Mouse (Mus musculus): Measurements from ENCODE around the gene Coro2b. TPM values are rescaled to one million over a fixed set of nuclear protein-coding genes. Genes with fewer than 3 reads are reported as not detected.
A peak's percentile ranks its signal among the peaks of the same experiment; 100 is the strongest.

The Coro2b gene
- polyA plus RNA-seq, 1 experiment from 2014 or later: 44.9 TPM

GRCm38 (mm10) chr9:62556748-62557147 lies 19.9 kb upstream of the Coro2b start:
- Histone ChIP-seq H3K36me3 (ENCODE audit: control insufficient read depth, insufficient read depth) (no peaks in the 10 kb centered on the region), H3K4me3 (replicated peaks; ENCODE audit: low read length) (no peak overlapping the region), H3K4me2 (ENCODE audit: low read length) (no peak overlapping the region), H3K27me3 (replicated peaks; ENCODE audit: control insufficient read depth, insufficient read depth, low read length) (no peaks in the 10 kb centered on the region), H3K4me1 (replicated peaks; ENCODE audit: control insufficient read depth, insufficient read depth, low read length) (peaks cover 19% of the 10 kb centered on the region), H3K9ac (replicated peaks; ENCODE audit: low read depth, low read length) (no peak overlapping the region), H3K9me3 (ENCODE audit: control insufficient read depth, low read length) (no peaks in the 10 kb centered on the region), H3K27ac (ENCODE audit: low read length) (no peak overlapping the region)
- no peak for ATAC-seq
- WGBS: 91% methylated on average over 6 of the region's 6 CpGs

DNA sequence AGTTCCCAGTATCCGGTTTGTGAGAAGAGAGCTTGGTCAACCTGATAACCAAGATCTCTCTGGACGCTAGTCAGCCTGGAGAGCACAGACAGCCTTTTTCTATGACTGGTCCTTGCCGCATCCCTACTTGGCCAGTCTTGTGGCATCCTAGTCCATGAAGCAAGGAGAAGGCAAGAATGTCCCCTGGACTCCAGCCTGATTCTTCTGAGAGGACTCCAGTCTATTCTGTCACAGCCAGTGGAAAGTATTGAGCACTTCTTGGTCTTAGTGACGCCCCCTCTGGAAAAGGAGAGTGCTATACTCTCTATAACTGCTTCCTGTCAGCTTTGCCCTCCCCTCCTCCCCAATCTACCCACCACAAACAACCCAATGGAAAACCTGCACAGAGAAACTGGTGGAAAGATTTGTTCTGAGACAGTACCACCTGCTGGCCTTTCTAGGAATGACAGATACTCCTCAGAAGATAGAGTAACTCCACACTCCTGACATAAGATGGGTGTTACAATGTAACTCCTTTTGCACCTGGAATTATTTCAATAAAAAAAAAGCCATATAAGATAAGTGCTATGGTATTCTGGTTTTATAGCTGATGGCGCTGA lies 18.5 kb upstream of the Coro2b start:
- H3K9me3 ChIP-seq (ENCODE audit: control insufficient read depth, low read length): no peaks in the 10 kb centered on the region
- no peak overlapping the region for H3K4me2 ChIP-seq (ENCODE audit: low read length)
- H3K27me3 ChIP-seq (replicated peaks; ENCODE audit: control insufficient read depth, insufficient read depth, low read length): no peaks in the 10 kb centered on the region
- no peak overlapping the region for H3K4me3 ChIP-seq (replicated peaks; ENCODE audit: low read length)
- no peaks in the 10 kb centered on the region for H3K36me3 ChIP-seq (ENCODE audit: control insufficient read depth, insufficient read depth)
- ATAC-seq: no peak
- 69% methylated on average over 5 of the region's 5 CpGs for WGBS
- no peak overlapping the region for H3K9ac ChIP-seq (replicated peaks; ENCODE audit: low read depth, low read length)
- H3K27ac ChIP-seq (ENCODE audit: low read length): no peak overlapping the region
- peaks cover 19% of the 10 kb centered on the region for H3K4me1 ChIP-seq (replicated peaks; ENCODE audit: control insufficient read depth, insufficient read depth, low read length)

GRCm38 (mm10) chr9:62554606-62555005 lies 17.8 kb upstream of the Coro2b start:
- Histone ChIP-seq H3K4me3 (replicated peaks; ENCODE audit: low read length) (no peak overlapping the region), H3K9ac (replicated peaks; ENCODE audit: low read depth, low read length) (no peak overlapping the region), H3K36me3 (ENCODE audit: control insufficient read depth, insufficient read depth) (no peaks in the 10 kb centered on the region), H3K9me3 (ENCODE audit: control insufficient read depth, low read length) (no peaks in the 10 kb centered on the region), H3K4me2 (ENCODE audit: low read length) (no peak overlapping the region), H3K27me3 (replicated peaks; ENCODE audit: control insufficient read depth, insufficient read depth, low read length) (no peaks in the 10 kb centered on the region), H3K27ac (ENCODE audit: low read length) (peak overlapping the region; percentile 33; the same call in 1 of the 2 replicates), H3K4me1 (replicated peaks; ENCODE audit: control insufficient read depth, insufficient read depth, low read length) (peaks cover 19% of the 10 kb centered on the region)
- ATAC-seq: peak; percentile 88
- 19% methylated on average over 3 of the region's 3 CpGs for WGBS

DNA sequence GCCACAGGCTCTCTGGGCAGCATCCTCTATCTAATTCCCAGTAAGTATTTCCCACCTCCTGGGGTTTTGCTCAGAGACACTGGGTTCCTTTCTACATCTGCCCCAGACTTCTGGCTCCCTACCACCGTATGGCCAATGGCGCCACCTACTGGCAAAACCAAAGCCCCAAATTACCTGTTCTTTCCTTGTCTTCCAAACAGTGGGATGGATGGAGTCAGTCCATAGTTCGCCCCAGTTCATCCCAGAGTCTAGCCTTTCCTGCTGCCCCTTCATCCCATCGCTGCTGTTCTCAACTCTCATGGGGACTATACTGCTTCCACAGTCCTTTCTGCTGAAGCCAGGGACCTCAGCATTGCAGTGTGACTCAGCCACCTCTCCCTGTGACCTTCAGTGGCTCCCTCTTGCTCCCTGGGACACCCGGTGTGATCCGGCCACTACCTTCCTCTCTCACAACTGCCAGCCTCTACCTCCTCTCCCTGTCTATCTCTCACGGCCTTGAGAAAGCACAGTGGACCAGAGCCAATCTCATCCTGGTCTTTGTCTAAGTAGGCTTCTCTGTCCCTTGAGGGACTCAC lies 16.6 kb upstream of the Coro2b start:
- Histone ChIP-seq H3K27ac (ENCODE audit: low read length) (no peak overlapping the region), H3K4me2 (ENCODE audit: low read length) (no peak overlapping the region), H3K4me1 (replicated peaks; ENCODE audit: control insufficient read depth, insufficient read depth, low read length) (peaks cover 19% of the 10 kb centered on the region), H3K9me3 (ENCODE audit: control insufficient read depth, low read length) (no peaks in the 10 kb centered on the region), H3K4me3 (replicated peaks; ENCODE audit: low read length) (no peak overlapping the region), H3K36me3 (ENCODE audit: control insufficient read depth, insufficient read depth) (no peaks in the 10 kb centered on the region), H3K27me3 (replicated peaks; ENCODE audit: control insufficient read depth, insufficient read depth, low read length) (no peaks in the 10 kb centered on the region), H3K9ac (replicated peaks; ENCODE audit: low read depth, low read length) (no peak overlapping the region)
- no peak for ATAC-seq
- WGBS: 43% methylated on average over 7 of the region's 7 CpGs

DNA sequence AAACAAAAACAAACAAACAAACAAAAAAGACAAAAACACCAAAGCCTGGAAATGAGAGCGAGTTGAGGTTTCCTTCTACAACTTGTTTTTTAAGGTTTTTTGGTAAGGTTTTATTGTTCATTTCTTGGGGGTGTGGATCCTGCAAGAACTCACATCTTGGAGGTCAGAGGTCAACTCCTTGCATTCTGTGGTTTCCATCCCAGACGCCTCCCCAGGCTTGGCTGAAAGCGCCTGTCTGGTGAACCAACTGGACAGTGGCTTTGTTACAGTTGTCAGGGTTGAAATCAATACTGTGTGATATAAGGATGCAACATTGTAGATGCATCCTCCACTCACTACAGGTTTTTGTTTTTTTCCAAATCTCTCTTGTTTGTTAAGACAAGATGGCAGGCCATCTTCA lies 14.7 kb upstream of the Coro2b start:
- H3K4me1 ChIP-seq (replicated peaks; ENCODE audit: control insufficient read depth, insufficient read depth, low read length): peaks cover 24% of the 10 kb centered on the region
- WGBS: 83% methylated on average over 3 of the region's 3 CpGs
- ATAC-seq: no peak
- no peaks in the 10 kb centered on the region for H3K27me3 ChIP-seq (replicated peaks; ENCODE audit: control insufficient read depth, insufficient read depth, low read length)
- no peak overlapping the region for H3K9ac ChIP-seq (replicated peaks; ENCODE audit: low read depth, low read length)
- H3K4me2 ChIP-seq (ENCODE audit: low read length): no peak overlapping the region
- H3K4me3 ChIP-seq (replicated peaks; ENCODE audit: low read length): no peak overlapping the region
- H3K27ac ChIP-seq (ENCODE audit: low read length): no peak overlapping the region
- no peaks in the 10 kb centered on the region for H3K9me3 ChIP-seq (ENCODE audit: control insufficient read depth, low read length)
- no peaks in the 10 kb centered on the region for H3K36me3 ChIP-seq (ENCODE audit: control insufficient read depth, insufficient read depth)

GRCm38 (mm10) chr9:62550661-62551093 lies 13.8 kb upstream of the Coro2b start:
- Histone ChIP-seq H3K4me3 (replicated peaks; ENCODE audit: low read length) (no peak overlapping the region), H3K36me3 (ENCODE audit: control insufficient read depth, insufficient read depth) (no peaks in the 10 kb centered on the region), H3K9me3 (ENCODE audit: control insufficient read depth, low read length) (no peaks in the 10 kb centered on the region), H3K27me3 (replicated peaks; ENCODE audit: control insufficient read depth, insufficient read depth, low read length) (no peaks in the 10 kb centered on the region), H3K4me2 (ENCODE audit: low read length) (no peak overlapping the region), H3K4me1 (replicated peaks; ENCODE audit: control insufficient read depth, insufficient read depth, low read length) (peaks cover 24% of the 10 kb centered on the region), H3K27ac (ENCODE audit: low read length) (no peak overlapping the region), H3K9ac (replicated peaks; ENCODE audit: low read depth, low read length) (no peak overlapping the region)
- ATAC-seq: no peak
- 47% methylated on average over 11 of the region's 11 CpGs for WGBS

GRCm38 (mm10) chr9:62549809-62550208 lies 13.0 kb upstream of the Coro2b start:
- peaks cover 20% of the 10 kb centered on the region for H3K4me1 ChIP-seq (replicated peaks; ENCODE audit: control insufficient read depth, insufficient read depth, low read length)
- H3K9ac ChIP-seq (replicated peaks; ENCODE audit: low read depth, low read length): no peak overlapping the region
- no peak overlapping the region for H3K27ac ChIP-seq (ENCODE audit: low read length)
- 2% methylated on average over 8 of the region's 8 CpGs for WGBS
- ATAC-seq: peak; percentile 39
- no peaks in the 10 kb centered on the region for H3K9me3 ChIP-seq (ENCODE audit: control insufficient read depth, low read length)
- H3K4me2 ChIP-seq (ENCODE audit: low read length): no peak overlapping the region
- H3K27me3 ChIP-seq (replicated peaks; ENCODE audit: control insufficient read depth, insufficient read depth, low read length): no peaks in the 10 kb centered on the region
- H3K4me3 ChIP-seq (replicated peaks; ENCODE audit: low read length): no peak overlapping the region
- H3K36me3 ChIP-seq (ENCODE audit: control insufficient read depth, insufficient read depth): no peaks in the 10 kb centered on the region

GRCm38 (mm10) chr9:62547476-62547875 lies 10.6 kb upstream of the Coro2b start:
- H3K27ac ChIP-seq (ENCODE audit: low read length): peak overlapping the region; percentile 53; the same call in 1 of the 2 replicates
- no peak overlapping the region for H3K4me3 ChIP-seq (replicated peaks; ENCODE audit: low read length)
- peaks cover 25% of the 10 kb centered on the region for H3K4me1 ChIP-seq (replicated peaks; ENCODE audit: control insufficient read depth, insufficient read depth, low read length)
- no peaks in the 10 kb centered on the region for H3K36me3 ChIP-seq (ENCODE audit: control insufficient read depth, insufficient read depth)
- no peaks in the 10 kb centered on the region for H3K9me3 ChIP-seq (ENCODE audit: control insufficient read depth, low read length)
- no peaks in the 10 kb centered on the region for H3K27me3 ChIP-seq (replicated peaks; ENCODE audit: control insufficient read depth, insufficient read depth, low read length)
- no peak overlapping the region for H3K9ac ChIP-seq (replicated peaks; ENCODE audit: low read depth, low read length)
- H3K4me2 ChIP-seq (ENCODE audit: low read length): no peak overlapping the region
- 30% methylated on average over 3 of the region's 3 CpGs for WGBS
- peak; percentile 54 for ATAC-seq

GRCm38 (mm10) chr9:62544856-62545255 lies 8.0 kb upstream of the Coro2b start:
- Histone ChIP-seq H3K4me2 (ENCODE audit: low read length) (no peak overlapping the region), H3K4me1 (replicated peaks; ENCODE audit: control insufficient read depth, insufficient read depth, low read length) (peaks cover 50% of the 10 kb centered on the region), H3K36me3 (ENCODE audit: control insufficient read depth, insufficient read depth) (no peaks in the 10 kb centered on the region), H3K4me3 (replicated peaks; ENCODE audit: low read length) (no peak overlapping the region), H3K9ac (replicated peaks; ENCODE audit: low read depth, low read length) (no peak overlapping the region), H3K27me3 (replicated peaks; ENCODE audit: control insufficient read depth, insufficient read depth, low read length) (no peaks in the 10 kb centered on the region), H3K27ac (ENCODE audit: low read length) (no peak overlapping the region), H3K9me3 (ENCODE audit: control insufficient read depth, low read length) (no peaks in the 10 kb centered on the region)
- 51% methylated on average over 10 of the region's 10 CpGs for WGBS
- no peak for ATAC-seq
